Mouse (Mus musculus) intestine, postnatal 0 days (tissue): ENCODE measurements at regions not wholly inside any gene's neighbourhood (a gene's known extent, or its start where the extent isn't known, plus 50 kb on each side); places are given as distances from the start of the nearest gene placed in this dataset.

Source experiments
- ATAC-seq: fragments of 200-750 bp; cut with Nextera tagmentation; 2 replicates; pipeline ENCODE4 v1.8.0; 2017; ENCODE audit warnings: mild to moderate bottlenecking, moderate TSS enrichment, moderate library complexity
- H3K27ac ChIP-seq: fragments of 300-500 bp; sonication (generic); 2 replicates; pipeline ENCODE4 v1.5.1; 2014; ENCODE audit warnings: mild to moderate bottlenecking, low read depth, low read length, moderate library complexity
- H3K27me3 ChIP-seq: fragments of 300-500 bp; sonication (generic); replicated peaks from 2 replicates; pipeline ENCODE4 v1.6.1; 2014; ENCODE audit warnings: low read length, mixed read lengths; ENCODE audit not compliant: control insufficient read depth, insufficient read depth
- H3K36me3 ChIP-seq: fragments of 300-500 bp; sonication (generic); 2 replicates; pipeline ENCODE4 v1.6.1; 2014; ENCODE audit warnings: mild to moderate bottlenecking, moderate library complexity; ENCODE audit not compliant: control insufficient read depth, insufficient read depth
- H3K4me1 ChIP-seq: fragments of 300-500 bp; sonication (generic); replicated peaks from 2 replicates; pipeline ENCODE4 v1.6.1; 2014; ENCODE audit warnings: antibody characterized with exemption, low read length, mixed read lengths; ENCODE audit not compliant: control insufficient read depth, insufficient read depth
- H3K4me2 ChIP-seq: fragments of 300-500 bp; sonication (generic); replicated peaks from 2 replicates; pipeline ENCODE4 v1.6.1; 2014; ENCODE audit warnings: low read depth, mild to moderate bottlenecking, moderate library complexity
- H3K4me3 ChIP-seq: fragments of 300-500 bp; sonication (generic); 2 replicates; pipeline ENCODE4 v1.5.1; 2014; ENCODE audit warnings: low read depth, low read length
- H3K9ac ChIP-seq: fragments of 300-500 bp; sonication (generic); 2 replicates; pipeline ENCODE4 v1.6.1; 2014; ENCODE audit warnings: mild to moderate bottlenecking, low read depth, low read length
- H3K9me3 ChIP-seq: fragments of 300-500 bp; sonication (generic); 2 replicates; pipeline ENCODE4 v1.6.1; 2016; ENCODE audit warnings: mixed run types; ENCODE audit not compliant: control insufficient read depth
- CTCF ChIP-seq: sonication (generic); IDR thresholded peaks from 2 replicates; pipeline ENCODE4 v1.5.1; 2016; ENCODE audit warnings: low read depth, mild to moderate bottlenecking, control low read depth, antibody characterized with exemption, moderate library complexity
- WGBS: fragments of 180-500 bp; shearing (Covaris S2); extraction: QIAGEN DNeasy Blood & Tissue Kit; methylation state at CpG from one replicate; pipeline ENCODE4 v1.1.7; 2014; 5-methylcytosine and 5-hydroxymethylcytosine counted together

DNA sequence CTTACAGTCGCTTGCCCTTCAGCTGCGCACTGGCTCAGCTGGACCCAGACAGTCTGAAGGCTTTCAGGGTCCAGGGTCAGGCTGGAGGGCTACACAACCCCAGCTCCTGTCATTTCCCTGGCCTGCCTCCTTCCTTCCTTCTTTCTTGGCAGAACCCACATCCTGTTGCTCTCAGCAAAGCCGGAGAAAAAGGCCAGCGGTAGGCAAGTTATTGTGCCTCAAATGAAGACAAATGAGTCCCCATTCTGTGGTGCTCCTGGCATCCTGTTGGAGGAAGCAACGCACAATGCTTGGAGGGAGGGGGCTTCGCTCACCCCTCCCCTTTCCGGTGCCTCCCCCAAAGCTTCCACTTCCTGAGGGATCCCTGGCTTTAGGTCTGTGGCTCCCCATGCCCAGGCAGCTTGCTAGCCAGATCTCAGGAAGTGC is 203.4 kb upstream of the Fggy start:
- no peak overlapping the region for H3K9ac ChIP-seq
- no peak overlapping the region for H3K4me2 ChIP-seq
- no peak overlapping the region for H3K27ac ChIP-seq
- WGBS = 61% methylated on average over 7 of the region's 7 CpGs
- no peak for TF ChIP-seq CTCF
- no peaks in the 10 kb centered on the region for H3K36me3 ChIP-seq
- no peak overlapping the region for H3K4me3 ChIP-seq
- peak; percentile 19; the same call in 1 of the 2 replicates for ATAC-seq
- H3K27me3 ChIP-seq = no peaks in the 10 kb centered on the region
- no peaks in the 10 kb centered on the region for H3K9me3 ChIP-seq
- H3K4me1 ChIP-seq = no peaks in the 10 kb centered on the region

GRCm38 (mm10) chr4:95358674-95359073 is 198.6 kb upstream of the Fggy start:
- WGBS = 82% methylated on average over 2 of the region's 2 CpGs
- TF ChIP-seq CTCF = peak; percentile 30
- H3K4me2 ChIP-seq = no peak overlapping the region

DNA sequence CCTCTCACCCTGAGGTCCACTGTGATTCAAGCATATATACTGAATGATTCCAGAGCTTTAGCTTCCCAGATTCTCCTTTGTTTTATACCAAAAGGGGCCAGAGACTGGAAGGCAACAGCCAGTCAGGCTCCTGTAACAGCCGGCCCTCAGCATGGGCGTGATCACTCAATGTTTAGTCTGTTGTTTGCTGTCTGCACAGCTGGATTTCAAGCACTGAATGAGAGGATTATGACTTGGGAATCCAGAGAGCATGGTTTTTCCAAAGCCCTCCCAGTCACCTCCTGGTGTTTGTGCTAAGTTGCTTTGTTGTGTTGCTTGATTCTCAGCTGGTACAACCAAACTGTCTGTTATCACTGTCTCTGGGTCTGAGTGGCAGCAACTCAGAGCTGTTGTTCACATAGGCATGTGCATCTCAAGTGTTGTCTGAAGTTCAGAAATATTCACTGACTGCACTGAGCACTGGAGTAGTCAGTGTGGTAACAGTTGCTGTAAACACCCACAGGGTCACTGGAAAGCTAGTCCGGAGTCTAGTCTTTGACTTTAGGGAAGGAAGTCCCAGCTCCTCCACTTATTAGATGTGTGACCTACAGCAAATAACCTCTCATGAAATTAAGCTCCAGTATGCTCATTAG is 196.9 kb upstream of the Fggy start:
- H3K27me3 ChIP-seq = no peaks in the 10 kb centered on the region
- no peak for TF ChIP-seq CTCF
- no peak overlapping the region for H3K4me2 ChIP-seq
- no peak overlapping the region for H3K9ac ChIP-seq
- no peaks in the 10 kb centered on the region for H3K36me3 ChIP-seq
- H3K27ac ChIP-seq = no peak overlapping the region
- H3K4me1 ChIP-seq = no peaks in the 10 kb centered on the region
- no peaks in the 10 kb centered on the region for H3K9me3 ChIP-seq
- no peak overlapping the region for H3K4me3 ChIP-seq
- WGBS = 54% methylated on average over 3 of the region's 3 CpGs
- no peak for ATAC-seq

More at GRCm38 (mm10) chr4:95358674-95359073, 198.6 kb upstream of the Fggy start:
- no peaks in the 10 kb centered on the region for H3K9me3 ChIP-seq
- H3K9ac ChIP-seq = no peak overlapping the region
- no peaks in the 10 kb centered on the region for H3K4me1 ChIP-seq
- no peaks in the 10 kb centered on the region for H3K36me3 ChIP-seq
- ATAC-seq = no peak
- H3K27ac ChIP-seq = no peak overlapping the region
- no peak overlapping the region for H3K4me3 ChIP-seq
- no peaks in the 10 kb centered on the region for H3K27me3 ChIP-seq

DNA sequence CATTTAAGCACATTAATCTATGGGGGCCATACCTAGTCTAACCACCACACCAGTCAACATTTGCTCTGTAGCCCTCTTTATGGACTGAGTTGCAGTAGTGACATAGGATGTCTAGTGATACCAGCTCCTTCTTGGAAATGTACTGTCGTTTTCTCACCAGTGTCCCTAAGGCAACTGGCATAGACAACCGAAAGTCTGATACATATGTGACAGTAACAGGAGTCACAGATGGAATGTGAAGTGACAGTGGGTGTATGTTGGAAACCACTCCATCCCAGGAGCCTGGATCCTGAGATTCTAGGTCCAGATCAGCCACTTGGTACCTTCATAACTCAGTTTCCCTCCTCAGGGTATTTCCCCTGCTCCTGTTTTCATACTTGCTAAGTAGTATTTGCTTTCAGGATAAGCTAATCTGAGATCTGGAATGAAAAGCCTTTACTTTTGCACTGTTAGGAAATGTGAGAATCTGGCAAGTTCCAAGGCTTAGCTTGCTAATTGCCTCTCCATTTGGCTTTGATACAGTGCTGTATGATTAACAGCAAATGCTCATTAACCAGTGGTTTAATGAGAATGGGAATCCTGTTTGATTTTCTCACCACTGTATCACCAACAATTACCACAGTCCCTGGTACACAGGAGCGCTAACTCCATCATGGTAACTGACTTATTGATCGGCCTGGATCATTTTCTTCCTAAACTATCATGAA is 192.8 kb upstream of the Fggy start:
- no peak overlapping the region for H3K4me3 ChIP-seq
- no peak for ATAC-seq
- no peaks in the 10 kb centered on the region for H3K36me3 ChIP-seq
- 92% methylated on average over 4 of the region's 4 CpGs for WGBS
- no peaks in the 10 kb centered on the region for H3K9me3 ChIP-seq
- no peak overlapping the region for H3K9ac ChIP-seq
- H3K27me3 ChIP-seq = no peaks in the 10 kb centered on the region
- H3K4me1 ChIP-seq = no peaks in the 10 kb centered on the region
- no peak for TF ChIP-seq CTCF
- H3K4me2 ChIP-seq = no peak overlapping the region
- no peak overlapping the region for H3K27ac ChIP-seq

DNA sequence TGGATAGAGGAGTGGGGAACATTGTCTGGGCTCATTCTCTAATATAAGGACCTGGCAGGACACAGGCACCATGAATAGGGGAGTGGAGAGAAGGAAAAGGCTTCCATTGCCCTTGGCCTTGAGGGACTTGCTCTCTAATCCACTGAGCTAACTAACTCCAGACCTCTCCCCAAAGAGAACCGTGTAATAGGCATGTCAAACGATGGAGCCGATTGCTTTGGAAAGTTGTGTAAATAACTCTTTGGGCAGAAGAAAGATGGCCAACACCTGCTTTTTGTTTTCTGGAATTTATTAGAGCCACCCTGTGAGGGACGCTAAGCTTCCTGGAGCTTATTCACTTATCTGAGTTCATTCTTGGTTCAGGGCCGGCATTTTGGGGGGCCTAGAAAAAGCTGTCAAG is 180.9 kb upstream of the Fggy start:
- TF ChIP-seq CTCF = no peak
- WGBS = 42% methylated on average over 5 of the region's 5 CpGs
- ATAC-seq = no peak
- Histone ChIP-seq H3K9ac (no peak overlapping the region), H3K4me3 (no peak overlapping the region), H3K27ac (no peak overlapping the region), H3K4me2 (no peak overlapping the region), H3K4me1 (no peaks in the 10 kb centered on the region), H3K27me3 (no peaks in the 10 kb centered on the region), H3K36me3 (no peaks in the 10 kb centered on the region), H3K9me3 (no peaks in the 10 kb centered on the region)

DNA sequence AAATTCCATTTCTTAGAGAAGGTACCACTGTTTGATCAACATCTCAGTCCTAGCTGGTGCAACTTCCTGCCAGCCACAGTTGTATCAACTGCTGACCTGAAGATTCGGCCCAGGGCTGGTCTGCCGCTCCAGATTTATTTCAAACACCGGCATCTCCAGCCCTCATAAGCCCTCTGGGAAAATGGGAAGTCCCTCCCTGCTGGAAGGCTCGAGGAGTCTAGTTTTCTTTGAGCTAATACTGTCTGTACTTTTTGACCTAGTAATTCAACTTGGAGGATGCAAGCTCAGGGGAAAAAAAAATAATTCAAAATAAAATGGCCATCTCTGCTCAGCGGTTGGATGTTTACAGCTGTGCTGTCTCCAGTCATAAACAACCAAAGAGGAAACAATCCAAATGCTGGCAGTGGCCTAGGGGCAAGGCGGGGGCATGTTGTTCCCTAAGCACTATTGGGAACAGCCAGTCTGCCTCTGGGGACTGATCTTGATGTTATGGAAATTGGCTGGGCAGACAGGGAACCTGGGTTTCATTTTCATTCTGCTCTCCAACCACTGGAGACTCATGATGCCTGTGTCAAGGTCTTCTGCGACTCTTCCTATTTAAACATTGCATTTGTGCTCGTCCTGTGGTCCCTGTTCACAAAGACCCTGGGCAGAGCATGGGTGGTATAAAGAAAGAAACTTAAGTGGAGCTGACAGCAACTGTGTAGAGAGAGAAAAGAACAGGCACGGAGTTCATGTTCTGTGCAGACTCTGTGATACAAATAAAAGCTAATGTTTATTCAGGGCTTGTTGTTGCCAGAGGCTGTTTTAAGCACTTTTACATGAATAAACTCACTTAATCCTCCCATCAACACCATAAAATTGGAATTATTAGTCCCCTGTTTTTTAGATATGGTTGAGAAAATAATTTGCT is 179.8 kb upstream of the Fggy start:
- no peak for ATAC-seq
- H3K36me3 ChIP-seq = no peaks in the 10 kb centered on the region
- no peak overlapping the region for H3K4me3 ChIP-seq
- H3K27ac ChIP-seq = no peak overlapping the region
- WGBS = 54% methylated on average over 9 of the region's 9 CpGs
- no peaks in the 10 kb centered on the region for H3K4me1 ChIP-seq
- H3K9ac ChIP-seq = no peak overlapping the region
- H3K27me3 ChIP-seq = no peaks in the 10 kb centered on the region
- H3K9me3 ChIP-seq = no peaks in the 10 kb centered on the region
- TF ChIP-seq CTCF = no peak
- H3K4me2 ChIP-seq = no peak overlapping the region
